Mouse (Mus musculus) embryo, embryonic 11.5 days (tissue): ENCODE measurements around the gene Zfp62.

ENCODE experiments used
- DNase-seq: peaks from one replicate; pipeline ENCODE4 v3.0.0-alpha.2; 2012; ENCODE audit warnings: low read depth, low spot score

Gene Zfp62

GRCm38 (mm10) chr11:49205080-49205590, 2.0 kb downstream of the Zfp62 start:
- DNase-seq: no peak

- DNase-seq: no peak
Measured at GRCm38 (mm10) chr11:49207495-49207894, 4.4 kb downstream of the Zfp62 start.

- no peak for DNase-seq
Measured at GRCm38 (mm10) chr11:49212577-49212976, 9.5 kb downstream of the Zfp62 start.

- DNase-seq: no peak
Measured at GRCm38 (mm10) chr11:49213505-49213904, 10.4 kb downstream of the Zfp62 start.

- no peak for DNase-seq
Measured at GRCm38 (mm10) chr11:49219271-49219670, 16.2 kb downstream of the Zfp62 start.

- DNase-seq: no peak
Measured at GRCm38 (mm10) chr11:49224455-49224854, 21.4 kb downstream of the Zfp62 start.

- no peak for DNase-seq
Measured at GRCm38 (mm10) chr11:49232781-49233180, 29.7 kb downstream of the Zfp62 start.

GRCm38 (mm10) chr11:49235459-49236207, 32.5 kb downstream of the Zfp62 start:
- DNase-seq: no peak

GRCm38 (mm10) chr11:49236891-49237290, 33.8 kb downstream of the Zfp62 start:
- no peak for DNase-seq

GRCm38 (mm10) chr11:49237532-49237931, 34.4 kb downstream of the Zfp62 start:
- DNase-seq: no peak

- no peak for DNase-seq
Measured at GRCm38 (mm10) chr11:49240310-49240709, 37.2 kb downstream of the Zfp62 start.

GRCm38 (mm10) chr11:49240874-49241273, 37.8 kb downstream of the Zfp62 start:
- no peak for DNase-seq

GRCm38 (mm10) chr11:49241471-49241870, 38.4 kb downstream of the Zfp62 start:
- no peak for DNase-seq

- no peak for DNase-seq
Measured at GRCm38 (mm10) chr11:49242944-49243626, 40.0 kb downstream of the Zfp62 start.

GRCm38 (mm10) chr11:49243727-49244594, 40.9 kb downstream of the Zfp62 start, which contains the start of gene Mgat1:
TSS of gene Mgat1 (plus strand) at chr11:49244191.
- peak; percentile 91 for DNase-seq

GRCm38 (mm10) chr11:49244595-49244930, 41.5 kb downstream of the Zfp62 start:
- DNase-seq: no peak

GRCm38 (mm10) chr11:49245176-49245575, 42.1 kb downstream of the Zfp62 start:
- no peak for DNase-seq

- no peak for DNase-seq
Measured at GRCm38 (mm10) chr11:49245634-49246415, 42.7 kb downstream of the Zfp62 start.

GRCm38 (mm10) chr11:49246523-49246922, 43.4 kb downstream of the Zfp62 start:
- DNase-seq: no peak

GRCm38 (mm10) chr11:49247255-49247654, 44.2 kb downstream of the Zfp62 start:
- DNase-seq: no peak
